Mouse (Mus musculus) forebrain, postnatal 0 days (tissue): ENCODE measurements around the gene Prkcb. TPM values are rescaled to one million over a fixed set of nuclear protein-coding genes. Genes with fewer than 3 reads are reported as not detected.

Experiments
- ATAC-seq: fragments of 200-750 bp; cut with Nextera tagmentation; 2 replicates; pipeline ENCODE4 v1.8.0; 2017; ENCODE audit warnings: mild to moderate bottlenecking, moderate library complexity
- DNase-seq: peaks from one replicate; pipeline ENCODE4 v3.0.0-alpha.2; 2015
- H3K27ac ChIP-seq: fragments of 300-500 bp; sonication (generic); 2 replicates; pipeline ENCODE4 v1.5.1; 2014; ENCODE audit warnings: low read depth, mild to moderate bottlenecking, antibody characterized with exemption, low read length, moderate library complexity, mixed read lengths
- H3K27me3 ChIP-seq: fragments of 300-500 bp; sonication (generic); 2 replicates; pipeline ENCODE4 v1.6.1; 2014; ENCODE audit warnings: mild to moderate bottlenecking, low read length, mixed read lengths; ENCODE audit not compliant: insufficient read depth
- H3K36me3 ChIP-seq: fragments of 300-500 bp; sonication (generic); 2 replicates; pipeline ENCODE4 v1.6.1; 2014; ENCODE audit warnings: mild to moderate bottlenecking, moderate library complexity; ENCODE audit not compliant: insufficient read depth
- H3K4me1 ChIP-seq: fragments of 300-500 bp; sonication (generic); 2 replicates; pipeline ENCODE4 v1.6.1; 2014; ENCODE audit warnings: antibody characterized with exemption; ENCODE audit not compliant: insufficient read depth
- H3K4me2 ChIP-seq: fragments of 300-500 bp; sonication (generic); 2 replicates; pipeline ENCODE4 v1.6.1; 2014; ENCODE audit warnings: low read depth, mild to moderate bottlenecking, moderate library complexity
- H3K4me3 ChIP-seq: fragments of 300-500 bp; sonication (generic); 2 replicates; pipeline ENCODE4 v1.5.1; 2014; ENCODE audit warnings: low read depth, low read length, mixed read lengths
- H3K9ac ChIP-seq: fragments of 300-500 bp; sonication (generic); 2 replicates; pipeline ENCODE4 v1.6.1; 2014; ENCODE audit warnings: mild to moderate bottlenecking
- H3K9me3 ChIP-seq: fragments of 300-500 bp; sonication (generic); 2 replicates; pipeline ENCODE4 v1.6.1; 2016; ENCODE audit warnings: low read length
- CTCF ChIP-seq: sonication (generic); IDR thresholded peaks from 2 replicates; pipeline ENCODE4 v1.5.1; 2016; ENCODE audit warnings: antibody characterized with exemption, control low read depth, low read depth
- WGBS: fragments of 180-500 bp; shearing (Covaris S2); extraction: QIAGEN DNeasy Blood & Tissue Kit; methylation state at CpG from one replicate; pipeline ENCODE4 v1.1.7; 2014; 5-methylcytosine and 5-hydroxymethylcytosine counted together
- polyA plus RNA-seq: library from polyadenylated mRNA; unstranded; fragments of >200 nt; fragmentation: Nextera tagmentation; extraction: Ambion mirVana; gene quantifications from 2 replicates; pipeline ENCODE4 v1.2.1, GENCODE M21; 2015
- total RNA-seq: library from RNA; depleted of rRNA; stranded (reverse); fragments of >200 nt; gene quantifications from 2 replicates; pipeline ENCODE4 v1.2.3, GENCODE M21; 2014

Prkcb gene
- total and polyA plus RNA-seq, 2 experiments from 2014 or later = 145 to 207 TPM

GRCm38 (mm10) chr7:122423816-122424215, 135.3 kb downstream of the Prkcb start:
- ATAC-seq (no peak), DNase-seq (no peak)
- Histone ChIP-seq H3K4me3 (no peak overlapping the region), H3K27ac (no peak overlapping the region), H3K9me3 (no peaks in the 10 kb centered on the region), H3K4me2 (no peak overlapping the region), H3K36me3 (no peaks in the 10 kb centered on the region), H3K27me3 (no peaks in the 10 kb centered on the region), H3K4me1 (no peaks in the 10 kb centered on the region), H3K9ac (no peak overlapping the region)
- 32% methylated on average over 4 of the region's 4 CpGs for WGBS
- TF ChIP-seq CTCF = no peak

DNA sequence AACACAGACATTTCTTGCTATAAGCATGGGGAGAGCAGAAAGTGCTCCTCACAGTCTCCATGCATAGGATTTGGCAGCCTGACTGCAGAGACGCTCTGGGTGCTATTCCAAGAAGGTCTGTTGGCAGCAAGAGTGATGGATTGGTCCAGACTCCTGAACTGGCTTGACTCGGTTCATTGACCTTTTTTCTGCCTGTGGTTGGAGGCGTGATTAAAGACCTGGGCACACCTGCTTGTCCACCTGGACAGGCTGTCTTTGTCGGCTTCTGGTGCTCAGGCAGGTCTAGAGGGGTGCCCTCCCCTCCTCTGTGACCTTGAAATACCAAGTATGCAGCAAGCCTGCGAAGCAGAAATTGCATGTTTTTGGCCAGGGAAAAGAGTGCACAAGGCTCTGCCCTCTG, 140.6 kb downstream of the Prkcb start:
- Histone ChIP-seq H3K27ac (no peak overlapping the region), H3K9ac (no peak overlapping the region), H3K9me3 (no peaks in the 10 kb centered on the region), H3K4me2 (no peak overlapping the region), H3K4me3 (no peak overlapping the region), H3K4me1 (no peaks in the 10 kb centered on the region), H3K27me3 (no peaks in the 10 kb centered on the region), H3K36me3 (no peaks in the 10 kb centered on the region)
- DNase-seq (no peak), ATAC-seq (no peak)
- 86% methylated on average over 5 of the region's 5 CpGs for WGBS
- no peak for TF ChIP-seq CTCF

GRCm38 (mm10) chr7:122432401-122432800, 143.8 kb downstream of the Prkcb start:
- H3K27ac ChIP-seq = no peak overlapping the region
- no peak for TF ChIP-seq CTCF
- no peaks in the 10 kb centered on the region for H3K4me1 ChIP-seq
- no peak overlapping the region for H3K9ac ChIP-seq
- no peaks in the 10 kb centered on the region for H3K27me3 ChIP-seq
- no peak for DNase-seq
- no peaks in the 10 kb centered on the region for H3K36me3 ChIP-seq
- 67% methylated on average over 4 of the region's 4 CpGs for WGBS
- no peak overlapping the region for H3K4me2 ChIP-seq
- no peaks in the 10 kb centered on the region for H3K9me3 ChIP-seq
- no peak for ATAC-seq
- no peak overlapping the region for H3K4me3 ChIP-seq

GRCm38 (mm10) chr7:122433377-122433776, 144.8 kb downstream of the Prkcb start:
- H3K27me3 ChIP-seq = no peaks in the 10 kb centered on the region
- no peak overlapping the region for H3K27ac ChIP-seq
- no peak overlapping the region for H3K4me3 ChIP-seq
- no peaks in the 10 kb centered on the region for H3K36me3 ChIP-seq
- no peaks in the 10 kb centered on the region for H3K9me3 ChIP-seq
- DNase-seq (no peak), ATAC-seq (no peak)
- TF ChIP-seq CTCF = no peak
- H3K9ac ChIP-seq = no peak overlapping the region
- H3K4me1 ChIP-seq = no peaks in the 10 kb centered on the region
- no peak overlapping the region for H3K4me2 ChIP-seq
- 92% methylated on average over 5 of the region's 5 CpGs for WGBS

DNA sequence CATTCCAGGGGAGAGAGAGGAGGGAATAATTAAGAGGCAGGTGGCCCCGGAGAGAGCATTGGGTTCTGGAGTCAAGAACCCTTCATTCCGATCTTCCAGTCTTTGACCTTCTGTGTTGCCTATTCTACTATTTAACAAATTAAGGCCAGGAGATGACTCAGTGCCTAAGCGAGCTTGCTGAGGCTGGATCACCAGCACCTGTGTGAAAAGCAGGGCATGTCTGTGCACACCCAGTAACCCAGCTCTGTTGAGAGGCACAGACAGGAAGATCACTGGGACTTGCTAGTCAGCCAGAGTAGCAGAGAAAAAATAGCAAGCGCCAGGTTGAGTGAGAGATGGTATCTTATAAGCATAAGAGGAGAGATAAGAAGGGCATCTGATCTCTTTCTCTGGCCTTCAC, 146.4 kb downstream of the Prkcb start:
- no peak overlapping the region for H3K4me2 ChIP-seq
- WGBS = 79% methylated on average over 4 of the region's 4 CpGs
- ATAC-seq (no peak), DNase-seq (no peak)
- H3K4me1 ChIP-seq = no peaks in the 10 kb centered on the region
- H3K27ac ChIP-seq = no peak overlapping the region
- no peaks in the 10 kb centered on the region for H3K36me3 ChIP-seq
- H3K27me3 ChIP-seq = no peaks in the 10 kb centered on the region
- no peaks in the 10 kb centered on the region for H3K9me3 ChIP-seq
- TF ChIP-seq CTCF = no peak
- no peak overlapping the region for H3K9ac ChIP-seq
- H3K4me3 ChIP-seq = no peak overlapping the region

GRCm38 (mm10) chr7:122435561-122435960, 147.0 kb downstream of the Prkcb start:
- Histone ChIP-seq H3K27me3 (no peaks in the 10 kb centered on the region), H3K4me2 (no peak overlapping the region), H3K4me3 (no peak overlapping the region), H3K9me3 (no peaks in the 10 kb centered on the region), H3K9ac (no peak overlapping the region), H3K36me3 (no peaks in the 10 kb centered on the region), H3K27ac (no peak overlapping the region), H3K4me1 (no peaks in the 10 kb centered on the region)
- DNase-seq (no peak), ATAC-seq (no peak)
- TF ChIP-seq CTCF = no peak
- WGBS = 87% methylated on average over 7 of the region's 7 CpGs

GRCm38 (mm10) chr7:122437390-122437789, 148.8 kb downstream of the Prkcb start:
- H3K27me3 ChIP-seq = no peaks in the 10 kb centered on the region
- no peak for DNase-seq
- no peak for ATAC-seq
- H3K9me3 ChIP-seq = no peaks in the 10 kb centered on the region
- no peak overlapping the region for H3K4me3 ChIP-seq
- no peaks in the 10 kb centered on the region for H3K36me3 ChIP-seq
- no peak overlapping the region for H3K9ac ChIP-seq
- no peak overlapping the region for H3K4me2 ChIP-seq
- no peak overlapping the region for H3K27ac ChIP-seq
- WGBS = 79% methylated on average over 1 of the region's 1 CpGs
- H3K4me1 ChIP-seq = no peaks in the 10 kb centered on the region
- TF ChIP-seq CTCF = no peak

GRCm38 (mm10) chr7:122445056-122445455, 156.5 kb downstream of the Prkcb start:
- H3K9ac ChIP-seq = no peak overlapping the region
- H3K4me1 ChIP-seq = no peaks in the 10 kb centered on the region
- TF ChIP-seq CTCF = peak; percentile 79
- no peaks in the 10 kb centered on the region for H3K9me3 ChIP-seq
- H3K27ac ChIP-seq = no peak overlapping the region
- no peak overlapping the region for H3K4me2 ChIP-seq
- no peaks in the 10 kb centered on the region for H3K27me3 ChIP-seq
- 54% methylated on average over 6 of the region's 6 CpGs for WGBS
- H3K36me3 ChIP-seq = no peaks in the 10 kb centered on the region
- no peak overlapping the region for H3K4me3 ChIP-seq
- peak; percentile 70 for DNase-seq
- ATAC-seq = no peak
